Mouse (Mus musculus) gastrocnemius, adult 8-10 months (tissue): Measurements from ENCODE around the gene Sdf2. TPM values are rescaled to one million over a fixed set of nuclear protein-coding genes. Genes with fewer than 3 reads are reported as not detected.

ENCODE experiments used
- DNase-seq, 2 experiments: peaks; one replicate each; pipeline ENCODE4 v3.0.0; 2022; ENCODE audit warnings: low spot score in 2 of 2
- total RNA-seq, 4 experiments: library from RNA; stranded (reverse); gene quantifications; 2 replicates each; pipeline ENCODE4 v1.2.4; 2022

The Sdf2 gene
- 10 to 100 TPM; 46.6 to 51.5 (median 47.2) TPM for total RNA-seq

DNA sequence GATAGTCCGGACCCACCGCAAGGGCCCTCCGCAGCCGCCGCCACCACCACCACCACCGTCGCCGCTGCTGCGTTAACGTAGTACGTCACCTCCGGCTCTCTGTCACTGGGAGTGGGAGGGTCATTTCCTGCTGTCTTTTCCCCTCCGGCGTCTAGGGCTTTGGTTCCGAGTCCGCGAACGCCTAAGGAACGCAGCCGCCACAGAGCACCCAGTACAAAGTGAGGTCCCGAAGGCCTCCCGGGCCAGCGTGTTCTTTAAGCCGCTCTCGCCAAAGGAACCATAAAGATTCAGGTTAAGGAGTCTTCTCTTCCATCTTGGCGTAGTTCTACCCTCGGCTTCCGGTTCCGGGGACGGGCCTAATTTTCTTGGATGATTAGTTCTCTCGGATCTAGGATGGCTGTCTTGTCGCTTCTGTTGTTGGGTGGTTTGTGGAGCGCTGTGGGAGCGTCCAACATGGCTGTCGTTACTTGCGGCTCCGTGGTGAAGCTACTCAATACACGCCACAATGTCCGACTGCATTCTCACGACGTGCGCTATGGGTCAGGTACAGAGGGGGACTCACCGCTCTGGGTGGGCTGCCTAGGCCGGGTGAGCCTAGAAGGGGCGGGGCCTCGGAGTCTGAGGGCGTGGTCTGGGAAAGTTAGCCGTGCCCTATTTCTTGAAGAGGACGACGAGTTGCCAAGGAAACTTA is at the start of gene Sdf2, which contains the start of gene Supt6:
Gene Sdf2 (plus strand): TSS at position 120 of the 691 bp plus-strand sequence.
Gene Supt6 (minus strand): TSS at position 361 of the 691 bp plus-strand sequence.
- peak; percentile 82 to 83 for DNase-seq

GRCm38 (mm10) chr11:78202372-78202771 is 43.2 kb upstream of the Sdf2 start:
- DNase-seq = no peak

DNA sequence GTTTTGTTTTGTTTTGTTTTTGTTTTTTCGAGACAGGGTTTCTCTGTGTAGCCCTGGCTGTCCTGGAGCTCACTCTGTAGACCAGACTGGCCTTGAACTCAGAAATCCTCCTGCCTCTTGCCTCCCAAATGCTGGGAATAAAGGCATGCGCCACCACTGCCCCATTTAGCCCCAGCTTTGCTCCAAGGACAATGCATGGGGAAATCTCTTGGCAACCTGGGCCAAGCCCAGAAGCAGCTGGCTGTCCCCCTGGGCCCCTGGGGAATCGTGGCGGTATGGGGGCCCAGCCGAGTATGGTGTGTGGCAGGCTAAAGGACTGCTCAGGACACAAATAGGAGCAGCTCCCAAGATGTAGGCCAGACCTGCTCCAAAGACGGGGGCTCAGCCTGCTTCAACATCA is 41.3 kb upstream of the Sdf2 start:
- DNase-seq = no peak

- no peak for DNase-seq
Observed at GRCm38 (mm10) chr11:78205361-78206206, 40.0 kb upstream of the Sdf2 start.

DNA sequence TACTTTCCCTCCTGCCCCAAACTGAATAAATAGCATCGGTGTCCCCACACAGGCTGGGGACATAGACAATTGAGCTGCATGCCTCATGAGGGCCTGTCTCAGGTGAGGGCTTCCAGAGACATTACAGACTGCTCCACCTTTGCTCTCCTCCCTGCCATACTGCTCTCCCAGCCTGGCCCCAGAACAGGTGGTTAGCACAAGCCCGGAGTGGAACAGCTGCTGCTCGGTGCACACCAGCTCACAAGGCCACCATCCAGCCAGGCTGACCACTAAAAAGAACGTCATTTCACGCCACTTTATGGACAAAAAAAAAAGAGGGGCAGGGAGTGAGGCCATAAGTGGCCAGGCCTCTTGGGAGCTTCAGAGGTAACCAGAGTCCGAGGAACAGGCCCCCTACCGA is 38.4 kb upstream of the Sdf2 start:
- DNase-seq = no peak

- no peak for DNase-seq
Observed at GRCm38 (mm10) chr11:78209886-78210285, 35.7 kb upstream of the Sdf2 start.

GRCm38 (mm10) chr11:78210615-78211014 is 34.9 kb upstream of the Sdf2 start:
- DNase-seq = no peak

GRCm38 (mm10) chr11:78211513-78211912 is 34.0 kb upstream of the Sdf2 start:
- DNase-seq = no peak

GRCm38 (mm10) chr11:78213086-78213817 is 32.3 kb upstream of the Sdf2 start:
- no peak for DNase-seq

DNA sequence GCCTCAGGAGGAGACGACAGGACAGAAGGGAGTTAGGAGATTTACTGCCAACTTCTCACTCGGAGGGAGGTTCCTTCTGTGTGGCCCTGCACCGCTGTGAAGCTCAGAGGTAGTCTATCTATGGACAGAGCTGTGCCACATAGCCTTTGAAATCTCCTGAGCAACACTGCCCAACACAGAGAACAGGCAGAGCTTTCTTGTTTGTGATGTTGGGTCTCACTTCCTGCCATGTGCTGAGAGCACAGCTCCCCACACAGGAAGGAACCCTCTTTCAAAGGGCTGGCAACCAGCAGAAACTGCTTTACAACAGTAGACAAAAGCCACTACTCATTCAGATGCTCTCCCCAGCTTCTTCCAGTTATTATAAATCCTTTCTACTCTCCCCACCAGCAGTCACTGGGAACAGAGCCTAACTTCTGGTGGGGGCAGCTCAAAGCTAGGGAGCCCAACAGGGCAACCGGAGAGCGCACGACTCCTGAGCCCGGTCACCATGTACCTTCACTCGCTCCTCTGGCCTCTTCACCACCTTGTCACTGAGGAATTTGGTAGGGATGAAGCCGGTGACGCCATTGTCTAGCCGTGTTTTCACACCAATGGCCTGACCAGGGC is 29.7 kb upstream of the Sdf2 start:
- no peak for DNase-seq

DNA sequence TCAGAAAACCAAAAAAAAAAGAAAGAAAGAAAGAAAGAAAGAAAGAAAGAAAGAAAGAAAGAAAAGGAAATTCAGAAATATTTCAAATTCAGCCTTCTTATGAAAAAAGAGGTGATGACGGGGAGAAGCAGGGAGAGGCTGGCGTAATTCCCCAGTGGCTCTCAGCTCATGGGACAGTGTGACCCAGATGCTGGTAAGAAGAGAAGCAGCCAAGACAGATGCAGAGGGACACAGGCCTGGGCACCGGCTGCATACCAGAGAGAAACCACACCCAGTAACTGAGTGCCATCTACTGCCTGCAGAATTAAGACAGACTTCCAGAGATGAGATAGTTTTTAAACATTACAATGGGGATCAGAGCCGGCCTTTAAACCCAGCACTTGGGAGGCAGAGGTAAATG is 22.0 kb upstream of the Sdf2 start:
- peak; percentile 31 to 49 for DNase-seq

DNA sequence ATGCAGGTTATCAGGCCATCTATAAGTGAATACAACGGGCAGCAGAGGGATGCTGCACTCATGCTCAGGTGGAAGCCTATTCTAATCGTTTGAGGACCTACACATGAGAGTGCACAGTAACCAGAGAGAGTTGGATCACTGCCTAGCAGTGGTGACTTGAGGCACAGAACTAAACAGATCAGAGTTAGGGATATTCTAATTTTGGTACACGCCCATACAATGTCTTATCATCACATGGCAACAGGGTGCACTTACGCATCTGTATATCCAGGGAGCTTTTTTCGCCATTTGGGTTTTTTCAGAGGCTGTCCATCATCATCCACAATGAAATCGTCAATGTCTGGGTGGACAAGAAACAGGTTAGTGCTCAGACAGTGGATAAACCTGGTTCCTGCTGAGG is 14.0 kb upstream of the Sdf2 start:
- no peak for DNase-seq

GRCm38 (mm10) chr11:78240193-78240857 is 5.2 kb upstream of the Sdf2 start:
- no peak for DNase-seq

DNA sequence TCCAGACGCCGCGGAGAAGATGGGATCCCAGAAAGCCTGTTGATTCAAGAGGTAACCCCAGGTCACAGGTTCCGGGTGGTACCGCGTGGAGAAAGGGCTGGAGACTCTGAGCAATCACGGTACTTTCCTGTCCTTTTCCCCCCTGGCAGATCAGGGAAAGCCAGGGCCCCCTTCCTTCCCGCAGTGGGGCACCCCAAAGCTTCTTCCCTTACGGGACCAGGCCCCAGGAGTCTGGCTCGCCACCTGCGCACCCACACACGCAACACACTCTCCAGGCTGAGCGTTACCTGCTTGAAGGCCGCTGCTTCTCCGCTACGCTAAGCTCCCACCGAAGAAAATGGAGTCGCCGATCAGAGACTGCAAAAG is 302 bp upstream of the Sdf2 start:
- no peak for DNase-seq

DNA sequence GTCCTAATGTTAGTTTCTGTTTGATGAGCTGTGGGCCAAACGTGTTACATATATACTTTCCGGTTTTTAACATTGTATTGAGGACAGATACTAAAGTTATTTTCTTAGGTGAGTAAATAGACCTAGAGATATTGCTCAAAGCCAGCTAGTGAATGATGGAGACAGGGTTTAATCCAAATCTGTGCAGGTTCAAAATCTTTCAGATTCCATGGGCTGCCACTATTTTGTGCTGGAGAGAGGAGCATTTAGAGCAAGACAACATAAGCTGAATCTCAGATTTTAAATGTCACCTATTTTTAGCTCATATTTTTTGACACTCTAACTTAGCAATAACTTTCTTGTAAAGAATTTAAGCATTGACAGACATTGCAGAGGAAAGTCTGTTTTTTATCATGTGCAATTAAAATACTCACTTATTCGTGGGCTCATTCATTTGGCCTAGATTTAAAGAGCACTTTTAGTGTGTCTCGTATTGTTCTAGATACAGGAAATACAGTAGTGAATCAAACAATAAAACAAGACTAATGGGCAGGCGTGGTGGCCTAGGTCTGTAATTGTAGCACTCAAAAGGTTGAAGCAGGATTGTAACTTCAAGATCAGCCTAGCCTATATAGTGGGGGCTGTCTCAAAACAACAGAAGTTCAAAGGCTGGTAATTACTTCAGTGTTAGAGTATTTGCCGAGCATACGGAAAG is 919 bp downstream of the Sdf2 start:
- DNase-seq = no peak

GRCm38 (mm10) chr11:78247012-78247348 is 1.4 kb downstream of the Sdf2 start:
- DNase-seq = no peak

GRCm38 (mm10) chr11:78247727-78248140 is 2.2 kb downstream of the Sdf2 start:
- no peak for DNase-seq

DNA sequence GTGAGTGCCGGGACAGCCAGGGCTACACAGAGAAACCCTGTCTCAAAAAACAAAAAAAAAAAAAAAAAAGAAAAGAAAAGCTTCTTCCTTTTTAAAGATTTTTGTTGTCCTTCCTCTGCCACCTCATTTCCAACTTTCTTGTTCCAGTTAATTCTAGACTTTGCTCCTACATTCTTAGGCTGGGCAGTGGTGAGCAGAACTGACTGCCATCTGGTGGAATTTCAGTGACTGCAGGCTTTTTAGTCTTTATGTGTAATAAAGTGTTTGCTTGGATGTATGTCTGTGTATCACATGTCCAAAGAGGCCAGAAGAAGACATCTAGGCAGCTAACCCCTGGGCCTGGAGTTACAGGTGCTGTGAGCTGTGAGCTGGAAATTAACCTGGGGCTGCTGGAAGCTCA is 11.1 kb downstream of the Sdf2 start:
- DNase-seq = no peak

GRCm38 (mm10) chr11:78260489-78261258 is 15.1 kb downstream of the Sdf2 start:
- no peak for DNase-seq
